Mouse (Mus musculus) lung, postnatal 0 days (tissue): Measurements from ENCODE around the gene Olfr697. TPM values are rescaled to one million over a fixed set of nuclear protein-coding genes. Genes with fewer than 3 reads are reported as not detected.

Experiments used
- ATAC-seq: fragments of 200-750 bp; cut with Nextera tagmentation; 2 replicates; pipeline ENCODE4 v1.8.0; 2017; ENCODE audit warnings: moderate library complexity
- DNase-seq: peaks from one replicate; pipeline ENCODE4 v3.0.0-alpha.2; 2016; ENCODE audit warnings: low spot score
- H3K27ac ChIP-seq: fragments of 300-500 bp; sonication (generic); 2 replicates; pipeline ENCODE4 v1.5.1; 2014; ENCODE audit warnings: antibody characterized with exemption, mild to moderate bottlenecking, low read length, mixed read lengths
- H3K27me3 ChIP-seq: fragments of 300-500 bp; sonication (generic); replicated peaks from 2 replicates; pipeline ENCODE4 v1.6.1; 2014; ENCODE audit warnings: low read length, mixed read lengths; ENCODE audit not compliant: insufficient read depth
- H3K36me3 ChIP-seq: fragments of 300-500 bp; sonication (generic); 2 replicates; pipeline ENCODE4 v1.6.1; 2014; ENCODE audit warnings: low read length, mixed read lengths; ENCODE audit not compliant: insufficient read depth
- H3K4me1 ChIP-seq: fragments of 300-500 bp; sonication (generic); 2 replicates; pipeline ENCODE4 v1.6.1; 2014; ENCODE audit warnings: antibody characterized with exemption, low read depth, low read length, mixed read lengths; ENCODE audit not compliant: insufficient read depth
- H3K4me2 ChIP-seq: fragments of 300-500 bp; sonication (generic); replicated peaks from 2 replicates; pipeline ENCODE4 v1.6.1; 2014; ENCODE audit warnings: low read depth, mild to moderate bottlenecking, low read length, moderate library complexity, mixed read lengths
- H3K4me3 ChIP-seq: fragments of 300-500 bp; sonication (generic); 2 replicates; pipeline ENCODE4 v1.5.1; 2014; ENCODE audit warnings: low read depth, low read length
- H3K9ac ChIP-seq: fragments of 300-500 bp; sonication (generic); replicated peaks from 2 replicates; pipeline ENCODE4 v1.6.1; 2014; ENCODE audit warnings: low read depth, mild to moderate bottlenecking
- H3K9me3 ChIP-seq: fragments of 300-500 bp; sonication (generic); 2 replicates; pipeline ENCODE4 v1.6.1; 2016; ENCODE audit warnings: low read length, mixed read lengths
- CTCF ChIP-seq: IDR thresholded peaks from 2 replicates; pipeline ENCODE4 v1.5.1; 2016; ENCODE audit warnings: antibody characterized with exemption, mild to moderate bottlenecking
- EP300 ChIP-seq: IDR thresholded peaks from 2 replicates; pipeline ENCODE4 v1.6.1; 2016; ENCODE audit warnings: antibody characterized with exemption, mild to moderate bottlenecking, control low read depth
- WGBS: fragments of 180-500 bp; shearing (Covaris S2); extraction: QIAGEN DNeasy Blood & Tissue Kit; methylation state at CpG from one replicate; pipeline ENCODE4 v1.1.7; 2014; 5-methylcytosine and 5-hydroxymethylcytosine counted together
- polyA plus RNA-seq: library from polyadenylated mRNA; unstranded; fragments of >200 nt; fragmentation: Nextera tagmentation; extraction: Ambion mirVana; gene quantifications from 2 replicates; pipeline ENCODE4 v1.2.1, GENCODE M21; 2015

Olfr697 gene
- polyA plus RNA-seq, 1 experiment from 2014 or later, result not detected

DNA sequence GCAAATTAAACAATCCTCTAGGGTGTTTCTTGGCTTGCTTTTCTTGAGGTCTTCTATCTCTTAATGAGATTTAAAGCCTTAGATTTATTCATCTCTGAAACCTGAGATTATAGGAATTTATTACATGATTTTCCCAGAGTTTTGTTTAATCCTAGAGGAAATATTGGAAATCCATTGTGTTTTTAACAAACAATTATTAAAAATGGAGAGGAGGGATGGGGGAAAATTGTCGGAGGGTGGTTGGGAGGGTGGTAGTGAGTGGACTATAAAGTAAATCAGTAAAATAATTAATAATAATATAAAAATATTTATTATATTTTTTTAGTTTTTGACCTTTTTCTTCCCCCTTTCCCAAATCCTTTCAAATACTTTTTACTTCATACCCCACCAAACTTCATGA is 50.5 kb downstream of the Olfr697 start, which contains the start of gene Olfr694:
Olfr694 (minus strand) TSS at position 101 of the 400 bp plus-strand sequence.
- H3K4me2 ChIP-seq, result no peak within 1 kb of the TSS
- no peak for ATAC-seq
- H3K36me3 ChIP-seq, result no peaks in the 10 kb centered on the region
- no peak within 1 kb of the TSS for H3K9ac ChIP-seq
- no peak for DNase-seq
- H3K9me3 ChIP-seq, result no peaks in the 10 kb centered on the region
- H3K27me3 ChIP-seq, result no peaks in the 10 kb centered on the region
- no peak for TF ChIP-seq EP300
- no peak for TF ChIP-seq CTCF
- H3K4me1 ChIP-seq, result no peaks in the 10 kb centered on the region
- 83% methylated on average over 1 of the region's 1 CpGs for WGBS
- no peak within 1 kb of the TSS for H3K27ac ChIP-seq
- H3K4me3 ChIP-seq, result no peak within 1 kb of the TSS

Other genes starting within 250 kb of the Olfr697 start
- gene Olfr693, start 61.9 kb downstream of the Olfr697 start, polyA plus RNA-seq, result not detected in 2 replicates
- not detected in 2 replicates for gene Olfr694, start 50.6 kb downstream of the Olfr697 start, polyA plus RNA-seq
- not detected in 2 replicates for gene Olfr695, start 26.0 kb downstream of the Olfr697 start, polyA plus RNA-seq
- gene Olfr698, start 13.0 kb upstream of the Olfr697 start, polyA plus RNA-seq, result not detected in 2 replicates
- not detected in 2 replicates for gene Olfr699, start 50.8 kb upstream of the Olfr697 start, polyA plus RNA-seq
- not detected in 2 replicates for gene Olfr700, start 66.4 kb upstream of the Olfr697 start, polyA plus RNA-seq
- gene Olfr701, start 71.7 kb upstream of the Olfr697 start, polyA plus RNA-seq, result not detected in 2 replicates
- gene Olfr702, start 91.5 kb upstream of the Olfr697 start, polyA plus RNA-seq, result not detected in 2 replicates
- gene Olfr703, start 100.9 kb upstream of the Olfr697 start, polyA plus RNA-seq, result not detected in 2 replicates
- not detected in 2 replicates for gene Olfr704, start 120.7 kb upstream of the Olfr697 start, polyA plus RNA-seq
- gene Olfr705, start 134.4 kb upstream of the Olfr697 start, polyA plus RNA-seq, result not detected in 2 replicates
- gene Olfr706, start 145.7 kb upstream of the Olfr697 start, polyA plus RNA-seq, result not detected in 2 replicates
- gene Olfr707, start 158.8 kb upstream of the Olfr697 start, polyA plus RNA-seq, result not detected in 2 replicates
- not detected in 2 replicates for gene Olfr1532-ps1, start 165.6 kb upstream of the Olfr697 start, polyA plus RNA-seq
- not detected in 2 replicates for gene Olfr709-ps1, start 189.8 kb upstream of the Olfr697 start, polyA plus RNA-seq
- gene Olfr710, start 205.9 kb upstream of the Olfr697 start, polyA plus RNA-seq, result not detected in 2 replicates
- gene Olfr6, start 221.5 kb upstream of the Olfr697 start, polyA plus RNA-seq, result not detected in 2 replicates
- gene Olfr711, start 233.0 kb upstream of the Olfr697 start, polyA plus RNA-seq, result not detected in 2 replicates